Mouse (Mus musculus) ES-Bruce4 (cell line): Measurements from ENCODE around the gene Inpp5k.

Experiments used
- CTCF ChIP-seq: IDR thresholded peaks from one replicate; pipeline ENCODE4 v1.8.1; 2011; ENCODE audit warnings: low read depth, low read length
- EP300 ChIP-seq: IDR thresholded peaks from 2 replicates; pipeline ENCODE4 v1.6.1; 2011; ENCODE audit warnings: low read depth, low read length; ENCODE audit not compliant: insufficient read depth

- TF ChIP-seq CTCF (no peak), EP300 (no peak)
Observed at GRCm38 (mm10) chr11:75585061-75585460, 45.7 kb upstream of the Inpp5k start.
